Mouse (Mus musculus): ENCODE data around the gene Upk3a.

Upk3a gene

GRCm38 (mm10) chr15:85054098-85054497 lies 37.2 kb downstream of the Upk3a start:
- no peak for DNase-seq

GRCm38 (mm10) chr15:85055186-85055585 lies 38.2 kb downstream of the Upk3a start:
- no peak for DNase-seq

GRCm38 (mm10) chr15:85063421-85063820 lies 46.5 kb downstream of the Upk3a start:
- DNase-seq: no peak

- peak; percentile 28 to 46 for DNase-seq
These were observed 53.6 kb downstream of the Upk3a start for GRCm38 (mm10) chr15:85070561-85070960.

All from kidney, postnatal 4 days (tissue).